Mouse (Mus musculus) lung, postnatal 0 days (tissue): ENCODE measurements around the gene Ahdc1.

Experiments used
- CTCF ChIP-seq: IDR thresholded peaks from 2 replicates; pipeline ENCODE4 v1.5.1; 2016; ENCODE audit warnings: antibody characterized with exemption, mild to moderate bottlenecking
- EP300 ChIP-seq: IDR thresholded peaks from 2 replicates; pipeline ENCODE4 v1.6.1; 2016; ENCODE audit warnings: antibody characterized with exemption, mild to moderate bottlenecking, control low read depth

DNA sequence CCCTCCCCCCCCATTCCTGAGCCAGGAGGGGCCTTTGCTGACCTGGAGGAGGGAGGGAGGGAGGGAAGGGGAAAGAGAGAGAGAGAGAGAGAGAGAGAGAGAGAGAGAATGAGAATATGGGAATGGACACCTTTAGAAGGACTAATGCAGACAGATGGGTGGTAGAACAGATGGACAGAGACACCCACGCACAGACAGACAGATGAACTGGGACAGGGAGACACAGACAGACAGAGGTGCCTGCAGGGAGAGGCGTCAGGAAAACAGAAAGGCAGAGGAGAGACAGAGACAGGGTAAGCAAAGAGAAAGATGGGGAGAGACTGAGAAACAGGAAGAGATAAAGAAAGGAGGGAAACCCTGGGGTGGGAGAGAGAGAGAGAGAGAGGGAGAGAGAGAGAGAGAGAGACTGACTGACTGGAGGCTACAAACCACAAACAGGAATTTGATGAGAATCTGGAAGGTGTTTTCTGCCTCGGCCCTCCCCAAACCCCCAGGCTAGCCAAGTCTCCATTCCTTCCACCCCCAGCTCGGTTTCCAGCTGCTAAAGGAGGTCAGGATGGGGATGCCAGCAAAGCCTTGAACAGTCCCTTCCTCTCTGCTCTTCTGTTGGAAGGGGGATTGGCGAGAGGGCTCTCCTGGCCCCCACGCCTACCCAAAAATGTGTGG lies 6.7 kb downstream of the Ahdc1 start:
- TF ChIP-seq CTCF (no peak), EP300 (no peak)
